Mouse (Mus musculus): Measurements from ENCODE around the gene Ntn1. TPM values are rescaled to one million over a fixed set of nuclear protein-coding genes. Genes with fewer than 3 reads are reported as not detected.
A peak's percentile ranks its signal among the peaks of the same experiment; 100 is the strongest.

The Ntn1 gene
- total RNA-seq (2021) = 1 to 10 TPM; 7.1 to 7.4 TPM
- long read RNA-seq, experiment 1, full-length matches to known transcripts = 1 of 4 reads
- long read RNA-seq, experiment 1, partial matches to known transcripts = 1 of 4 reads
- long read RNA-seq, experiment 1, other reads (novel, unspliced or antisense) = 2 of 4 reads
- long read RNA-seq, experiment 2, partial matches to known transcripts = 0 of 4 reads
- long read RNA-seq, experiment 2, other reads (novel, unspliced or antisense) = 4 of 4 reads

DNA sequence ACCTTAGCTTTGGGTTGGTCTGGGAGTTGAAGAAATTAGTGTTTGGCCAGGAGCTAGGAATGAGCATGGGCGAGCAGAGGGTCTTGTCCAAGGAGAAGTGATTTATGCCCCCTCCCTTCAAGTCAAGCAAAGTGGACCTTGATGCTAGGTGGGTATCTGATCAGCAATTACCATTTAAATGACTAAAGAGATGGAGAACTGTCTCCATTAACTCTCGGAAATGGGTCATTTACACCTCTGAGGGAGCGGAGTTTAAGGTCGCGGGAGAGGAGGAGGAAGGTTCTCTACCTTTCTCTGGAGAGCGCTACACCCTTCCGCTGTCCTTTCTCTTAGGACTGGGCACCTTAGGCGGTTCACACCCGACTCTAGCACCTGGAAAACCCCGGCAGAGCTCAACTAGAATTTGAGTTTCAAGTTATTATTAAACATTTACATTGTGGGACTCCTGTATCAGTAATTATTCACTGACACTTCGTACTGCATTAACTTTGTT is at the start of gene Ntn1:
Ntn1 (minus strand) TSS at position 97 of the 493 bp plus-strand sequence.
- no peak for DNase-seq (ENCODE audit: low spot score in 2 of 2)

DNA sequence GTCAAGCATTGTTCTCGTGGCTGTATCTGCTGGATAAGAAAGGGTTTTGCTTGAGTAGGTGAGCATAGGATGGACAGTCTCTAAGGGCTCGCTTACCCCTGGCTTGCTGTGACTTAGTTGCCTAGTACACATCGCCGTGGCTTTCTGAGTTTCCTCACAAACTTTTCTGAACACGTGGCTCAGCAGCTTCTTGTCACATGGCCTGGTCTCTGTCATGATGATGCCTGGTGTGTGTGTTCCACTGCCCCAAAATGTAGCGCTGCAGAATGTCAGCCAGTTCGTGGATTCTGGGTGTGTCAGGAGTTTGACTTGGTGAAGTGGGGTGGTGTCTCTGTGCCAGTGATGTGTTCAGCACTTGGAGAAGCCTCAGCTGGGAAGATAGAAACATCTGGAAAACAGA is 47.7 kb upstream of the Ntn1 start:
- no peak for DNase-seq (ENCODE audit: low spot score in 2 of 2)

DNA sequence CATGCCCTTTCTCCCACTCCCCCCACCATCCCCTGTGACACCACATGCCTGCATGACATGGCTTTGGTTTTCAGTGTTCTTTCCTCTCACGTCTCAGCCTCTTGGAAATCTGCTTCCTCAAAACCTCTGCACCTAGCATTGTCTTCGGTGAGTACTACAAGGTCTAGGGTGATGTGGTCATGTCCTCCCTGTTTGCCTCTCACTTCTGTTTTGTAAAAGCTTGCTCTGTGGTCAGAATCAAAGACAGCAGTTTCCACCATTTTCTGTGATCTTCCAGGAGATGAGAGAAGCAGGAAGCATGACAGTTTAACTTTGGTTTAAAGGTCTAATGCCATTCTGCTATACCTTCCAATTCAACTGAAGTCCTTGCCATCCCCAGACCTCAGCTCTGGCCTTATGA is 46.6 kb upstream of the Ntn1 start:
- DNase-seq (ENCODE audit: low spot score in 2 of 2) = no peak

DNA sequence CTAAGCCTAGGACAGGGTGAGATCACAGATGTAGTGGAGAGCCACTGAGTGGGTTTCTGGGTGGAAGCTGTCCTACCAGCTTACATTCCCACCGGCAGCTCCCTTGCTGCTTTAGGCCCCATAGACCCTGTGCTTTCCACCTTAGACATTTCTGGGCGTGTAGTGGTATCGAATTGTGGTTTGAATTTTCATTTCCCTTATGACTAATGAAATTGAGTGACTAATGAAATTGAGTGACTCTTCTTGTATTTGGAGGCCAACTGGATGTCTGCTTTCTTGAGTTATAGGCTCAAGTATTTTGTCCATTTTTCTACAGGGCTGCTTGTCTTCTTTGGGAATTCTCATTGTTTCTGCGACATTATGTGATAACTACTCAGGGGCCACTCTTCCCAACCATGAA is 45.9 kb upstream of the Ntn1 start:
- no peak for DNase-seq (ENCODE audit: low spot score in 2 of 2)

DNA sequence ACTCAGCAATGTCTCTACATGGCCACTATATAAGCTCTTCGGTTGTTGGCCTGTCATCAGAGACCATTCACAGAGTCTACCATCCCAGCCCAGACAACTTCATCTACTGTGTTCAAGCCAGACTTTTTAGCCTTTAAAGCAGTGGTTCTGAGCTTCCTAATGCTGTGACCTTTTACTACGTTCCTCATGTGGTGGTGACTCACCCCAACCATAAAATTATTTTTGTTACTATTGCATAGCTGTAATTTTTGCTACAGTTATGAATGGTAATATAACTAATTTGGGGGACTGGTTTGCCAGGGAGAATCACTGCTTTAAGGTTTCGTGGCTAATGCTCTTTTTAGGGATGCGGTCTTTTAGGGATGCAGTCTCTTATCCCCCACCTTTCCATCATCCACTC is 45.3 kb upstream of the Ntn1 start:
- no peak for DNase-seq (ENCODE audit: low spot score in 2 of 2)

DNA sequence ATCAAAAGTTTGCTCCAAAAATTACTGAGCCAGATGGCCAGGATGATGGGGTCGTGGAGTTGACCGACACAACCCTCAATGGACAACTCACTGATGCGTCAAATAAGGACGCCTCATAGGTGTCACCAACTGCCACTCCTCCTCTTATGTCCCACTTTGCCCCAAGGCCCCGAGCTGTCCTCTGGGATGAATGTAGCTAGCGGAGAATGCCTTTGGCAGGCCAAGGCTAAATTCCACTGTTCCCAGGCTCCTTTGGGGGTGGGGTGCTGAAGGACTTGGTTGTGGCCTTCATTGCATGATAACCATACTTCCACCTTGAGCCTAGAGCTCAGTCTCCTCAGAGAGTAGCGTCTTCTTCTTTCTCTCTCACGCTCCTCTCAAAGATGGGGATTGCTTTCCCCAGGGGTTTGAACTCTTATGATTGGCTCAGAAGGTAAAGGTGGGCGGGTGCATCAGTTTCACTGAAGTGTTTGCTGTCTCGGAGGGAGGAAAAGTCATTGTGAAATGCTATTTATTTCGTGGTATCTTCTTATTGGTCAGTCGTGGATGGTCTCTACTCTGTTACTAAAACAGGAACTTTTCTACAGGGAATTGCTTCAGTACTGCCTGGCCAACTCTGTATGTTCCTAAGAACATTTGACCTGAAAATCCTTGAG is 42.5 kb upstream of the Ntn1 start:
- no peak for DNase-seq (ENCODE audit: low spot score in 2 of 2)

DNA sequence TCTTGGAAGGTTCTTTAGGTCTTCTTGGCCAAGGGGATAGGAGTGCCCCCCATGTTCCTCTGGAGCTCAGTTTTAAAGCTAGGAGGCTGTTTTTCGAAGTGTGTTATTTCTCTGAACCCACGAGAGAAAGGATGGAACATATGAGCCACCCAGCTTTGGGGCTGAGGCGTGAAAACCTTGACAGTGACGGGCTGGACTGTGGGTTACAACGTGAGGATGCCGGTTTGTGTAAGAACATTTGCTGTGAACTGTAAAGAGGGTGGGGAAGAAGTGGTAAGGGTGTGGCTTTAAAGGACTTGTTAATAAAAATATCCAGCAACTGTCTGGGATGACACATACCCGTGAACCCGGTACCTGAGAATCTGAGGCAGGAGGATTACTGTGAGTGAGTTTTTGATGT is 41.7 kb upstream of the Ntn1 start:
- no peak for DNase-seq (ENCODE audit: low spot score in 2 of 2)

DNA sequence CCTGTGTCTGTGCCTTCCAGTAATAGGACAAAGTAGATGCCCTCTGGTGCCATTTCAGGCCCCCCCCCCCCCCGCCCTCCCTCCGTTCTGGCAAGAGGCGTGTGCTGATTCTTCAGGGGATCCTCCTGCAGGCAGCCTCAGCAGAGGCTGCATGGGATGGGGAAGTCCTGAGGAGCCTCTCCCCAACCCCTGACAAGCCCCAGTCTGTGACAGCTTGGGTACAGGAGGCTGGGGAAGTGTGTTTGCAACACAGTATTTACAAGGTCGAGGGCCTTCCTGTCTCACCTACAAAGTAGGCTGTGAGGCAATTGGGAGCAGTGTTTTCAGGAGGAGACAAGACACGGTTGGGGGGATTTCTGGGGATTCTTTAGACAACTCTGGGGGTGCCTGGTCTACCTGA is 40.3 kb upstream of the Ntn1 start:
- no peak for DNase-seq (ENCODE audit: low spot score in 2 of 2)

DNA sequence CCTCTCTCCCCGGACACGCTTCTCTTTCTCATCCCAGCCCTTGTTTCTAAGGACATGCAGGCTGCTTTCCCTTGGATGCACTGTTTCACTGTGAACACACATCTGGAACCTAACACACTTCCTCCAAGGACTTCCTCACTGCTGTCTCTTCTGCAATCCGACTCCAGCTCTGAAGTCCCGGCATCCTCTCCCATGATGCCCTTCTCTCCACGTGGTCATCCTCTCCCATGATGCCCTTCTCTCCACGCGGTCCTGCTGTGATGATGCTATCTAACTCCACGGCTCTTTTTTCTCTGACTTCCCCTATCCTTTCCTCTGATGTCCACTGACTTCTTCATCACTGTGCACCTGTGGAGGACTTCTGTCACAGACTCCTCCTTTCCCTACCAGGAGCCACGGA is 39.5 kb upstream of the Ntn1 start:
- no peak for DNase-seq (ENCODE audit: low spot score in 2 of 2)

DNA sequence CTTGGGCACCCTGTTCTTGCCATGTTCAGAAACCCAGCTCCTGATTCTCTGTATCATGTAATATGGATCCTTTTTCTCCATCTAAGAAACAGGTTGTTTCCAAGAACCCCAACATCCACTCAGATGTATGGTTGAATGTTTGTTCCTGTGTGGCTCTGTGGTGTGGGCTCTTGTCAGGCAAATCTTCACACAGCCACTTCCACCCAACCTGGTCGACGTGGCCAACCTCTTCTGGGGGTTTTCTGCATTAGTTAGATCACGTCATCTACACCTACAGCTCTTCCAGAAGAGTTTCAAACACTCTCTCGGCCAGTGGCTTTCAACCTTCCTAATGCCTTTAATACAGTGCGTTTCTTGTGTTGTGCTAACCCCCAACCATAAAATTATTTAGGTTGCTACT is 35.8 kb upstream of the Ntn1 start:
- DNase-seq (ENCODE audit: low spot score in 2 of 2) = no peak

DNA sequence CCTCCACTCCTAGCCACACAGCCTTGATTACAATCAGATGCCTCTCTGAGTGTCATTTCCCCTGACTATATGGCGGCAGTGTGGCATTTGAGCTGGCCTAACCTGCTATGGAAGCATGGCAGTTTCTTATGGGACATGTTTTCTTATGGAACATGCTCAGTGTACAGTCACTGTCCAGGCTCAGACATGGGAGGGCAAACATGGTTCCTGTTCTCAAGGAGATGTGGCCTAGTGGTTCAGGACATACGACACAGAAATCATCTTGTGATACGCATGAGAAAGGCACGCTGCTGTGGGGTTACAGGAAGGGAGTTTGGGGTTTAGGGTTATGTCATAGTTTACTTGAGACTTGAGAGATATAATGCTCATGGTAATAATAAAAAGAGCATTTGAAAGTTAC is 35.0 kb upstream of the Ntn1 start:
- DNase-seq (ENCODE audit: low spot score in 2 of 2) = no peak

DNA sequence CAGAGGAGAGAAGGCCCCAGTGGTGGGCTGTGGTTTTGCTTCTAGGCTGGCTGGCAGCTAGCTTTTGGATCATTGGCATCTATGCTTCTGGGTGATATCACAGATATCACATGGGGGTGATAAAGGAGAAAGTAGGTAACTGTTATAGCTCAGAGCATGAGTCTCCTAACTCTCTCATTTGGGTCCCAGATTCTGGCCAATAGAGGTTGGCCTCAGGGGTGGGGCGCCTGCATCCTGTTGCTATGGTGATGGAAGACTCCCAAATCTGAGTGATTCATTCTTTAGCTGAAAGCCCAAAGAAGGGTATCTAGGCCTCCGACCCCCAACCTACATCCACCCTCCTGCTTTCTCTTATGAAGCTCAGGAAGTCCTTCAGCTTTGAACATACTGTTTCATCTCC is 34.1 kb upstream of the Ntn1 start:
- DNase-seq (ENCODE audit: low spot score in 2 of 2) = no peak

DNA sequence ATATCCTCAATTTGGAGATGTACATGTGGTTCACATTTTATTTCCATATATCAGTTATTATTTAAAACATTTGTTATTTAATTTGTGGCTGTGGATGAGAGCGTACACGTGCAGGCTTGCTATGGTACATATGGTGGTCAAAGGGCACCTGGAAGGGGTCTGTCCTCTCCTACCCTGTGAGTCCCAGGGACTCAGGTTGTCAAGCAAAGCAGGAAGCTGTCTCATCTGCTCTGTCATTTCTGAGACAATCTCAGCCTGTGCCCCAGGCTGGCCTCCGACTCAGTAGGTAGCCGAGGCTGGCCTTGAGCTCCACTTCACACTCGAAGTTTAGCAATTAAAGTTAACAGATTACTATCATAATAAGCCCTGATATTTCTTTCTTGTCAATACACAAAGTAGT is 32.9 kb upstream of the Ntn1 start:
- DNase-seq (ENCODE audit: low spot score in 2 of 2) = no peak

DNA sequence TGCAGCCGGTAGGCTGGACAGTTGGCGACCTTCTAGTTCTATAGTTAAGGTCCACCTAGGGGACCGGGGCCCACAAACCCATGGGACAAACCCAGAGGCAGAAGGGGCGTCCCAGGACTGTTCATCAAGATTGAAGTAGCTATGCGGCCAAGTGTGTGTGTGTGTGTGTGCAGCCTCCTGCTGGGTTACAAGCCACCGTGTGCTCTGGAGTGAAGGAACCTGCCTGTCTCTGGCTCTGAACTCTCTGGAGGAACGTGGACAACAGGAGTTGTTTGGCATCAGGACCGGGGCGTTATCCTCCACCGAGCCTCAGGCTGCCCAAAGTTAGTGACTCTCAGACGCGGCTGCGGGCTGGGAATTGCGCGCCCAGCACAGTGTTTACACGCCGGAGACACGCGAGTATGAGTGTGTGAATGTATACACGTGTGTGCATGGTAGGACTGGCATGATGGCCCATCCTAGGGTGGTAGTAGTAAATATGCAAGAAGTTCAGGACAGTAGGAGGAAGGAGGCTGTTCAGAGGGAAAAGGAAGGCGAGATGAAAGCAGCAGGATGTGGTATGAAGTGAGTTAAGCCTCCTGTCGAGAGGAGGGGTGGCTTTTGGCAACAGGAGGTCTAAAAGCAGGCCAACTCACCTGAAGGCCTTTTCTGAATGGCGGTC is 31.9 kb upstream of the Ntn1 start:
- DNase-seq (ENCODE audit: low spot score in 2 of 2) = no peak

DNA sequence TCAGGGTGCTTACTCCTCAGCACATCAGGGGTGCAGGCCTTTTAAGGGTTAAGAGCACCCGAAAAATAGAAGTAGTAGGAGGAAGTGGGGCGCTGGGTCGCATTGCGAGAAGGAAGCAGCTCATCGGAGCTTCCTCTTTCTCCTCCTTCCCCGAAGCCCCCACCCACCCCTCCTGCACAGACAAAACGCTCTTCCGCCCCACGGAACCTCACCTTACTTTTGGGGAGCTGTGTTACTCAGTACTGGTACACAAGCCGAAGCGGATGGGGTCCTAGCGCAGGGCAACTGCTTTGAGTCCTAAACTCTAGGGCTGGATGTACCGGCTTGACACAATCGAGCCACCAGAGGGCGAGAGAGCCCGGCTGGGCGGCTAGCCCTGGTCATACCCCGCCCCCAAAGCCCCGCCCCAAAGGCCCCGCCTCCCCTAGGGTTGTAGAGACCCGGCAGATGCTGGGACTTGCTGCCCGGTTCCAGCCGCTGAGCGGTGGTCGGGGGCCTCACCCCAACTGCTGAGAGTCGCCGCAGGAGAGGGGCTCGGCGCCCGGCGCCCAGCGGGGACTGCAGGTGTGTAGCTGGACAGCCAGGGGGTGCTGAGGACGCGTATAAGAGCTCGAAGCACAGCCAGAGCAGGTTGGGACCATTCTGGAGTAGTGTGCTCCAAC is 31.2 kb upstream of the Ntn1 start, which contains the start of gene Pik3r5:
Pik3r5 (plus strand) TSS at position 423 of the 662 bp plus-strand sequence.
- peak; percentile 55 to 59 for DNase-seq (ENCODE audit: low spot score in 2 of 2)

DNA sequence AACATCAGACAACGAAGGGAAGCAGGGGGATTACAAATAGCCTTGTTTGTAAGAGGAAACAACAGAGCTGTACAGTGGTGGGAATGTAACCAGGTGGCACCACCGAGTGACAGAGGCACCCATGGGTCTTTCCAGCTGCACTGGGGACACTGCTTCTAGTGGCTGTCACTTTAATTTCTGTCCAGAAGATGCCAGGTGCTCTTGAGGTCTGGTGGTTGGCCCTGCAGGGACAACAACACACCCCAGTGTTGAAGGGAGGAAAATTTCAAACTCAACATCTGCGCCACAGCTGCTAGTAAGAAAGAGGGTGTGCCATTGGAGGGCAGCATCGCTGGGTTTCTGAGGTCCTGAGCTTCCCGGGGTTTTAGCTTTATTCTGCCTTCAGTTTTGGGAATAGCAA is 30.0 kb upstream of the Ntn1 start:
- no peak for DNase-seq (ENCODE audit: low spot score in 2 of 2)

DNA sequence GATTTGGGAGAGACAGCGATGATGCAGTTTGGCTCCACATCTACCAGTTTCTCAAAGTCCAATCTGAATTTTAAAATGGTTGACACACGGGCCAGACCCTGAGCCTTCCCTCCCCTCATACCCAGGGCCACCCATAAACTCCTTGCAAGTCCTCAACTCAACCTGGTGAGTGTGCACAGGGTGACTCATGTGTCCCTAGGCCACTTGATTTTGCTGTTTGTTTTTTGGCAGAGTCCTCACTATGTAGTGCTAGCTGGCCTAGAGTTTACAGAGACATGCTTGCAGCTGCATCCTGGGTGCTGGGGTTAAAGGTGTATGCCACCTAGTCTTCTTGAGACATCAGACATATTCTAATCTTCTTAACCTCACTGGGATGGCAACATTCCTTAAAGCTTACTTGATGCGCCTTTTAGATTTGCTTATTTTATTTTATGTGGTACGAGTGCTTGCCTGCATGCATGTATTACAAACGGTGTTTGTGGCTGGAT is 26.5 kb upstream of the Ntn1 start:
- no peak for DNase-seq (ENCODE audit: low spot score in 2 of 2)

DNA sequence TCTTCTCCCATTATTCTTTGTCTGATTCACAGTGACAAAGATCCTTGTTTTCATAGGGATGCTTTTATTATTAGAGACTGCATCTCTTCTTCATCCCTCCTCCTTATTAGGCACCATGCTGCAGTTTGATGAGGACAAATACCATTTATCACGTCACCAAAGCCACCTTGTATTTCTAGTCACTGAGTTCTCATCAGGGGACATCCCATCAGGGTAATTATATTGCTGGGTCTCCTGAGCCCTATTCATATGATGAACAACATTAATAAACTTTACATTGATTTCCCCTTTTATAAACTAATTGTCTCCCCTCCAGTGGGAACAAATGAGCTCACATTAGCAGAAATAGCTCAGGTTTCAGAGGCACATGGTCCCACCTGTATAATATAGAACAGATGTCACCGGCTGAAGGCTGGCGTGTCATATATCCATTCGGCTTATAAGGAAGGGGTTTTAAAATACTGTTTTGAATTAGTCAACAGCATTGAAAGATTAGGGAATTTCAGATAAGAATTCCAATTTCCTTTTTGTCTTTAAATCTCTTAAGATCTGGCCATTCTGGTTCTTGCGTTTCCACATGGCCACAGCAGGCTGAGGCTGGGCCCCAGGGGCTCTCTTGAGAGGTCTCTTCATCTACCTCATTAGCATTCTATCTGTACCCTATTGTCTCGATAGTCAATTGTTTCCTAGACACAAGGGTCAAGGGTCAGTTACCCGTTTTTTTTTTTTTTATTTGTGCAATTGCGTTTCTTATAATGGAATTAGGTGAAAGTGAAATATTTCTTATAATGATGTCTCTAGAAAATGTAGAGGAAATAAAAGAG is 25.1 kb upstream of the Ntn1 start:
- no peak for DNase-seq (ENCODE audit: low spot score in 2 of 2)

DNA sequence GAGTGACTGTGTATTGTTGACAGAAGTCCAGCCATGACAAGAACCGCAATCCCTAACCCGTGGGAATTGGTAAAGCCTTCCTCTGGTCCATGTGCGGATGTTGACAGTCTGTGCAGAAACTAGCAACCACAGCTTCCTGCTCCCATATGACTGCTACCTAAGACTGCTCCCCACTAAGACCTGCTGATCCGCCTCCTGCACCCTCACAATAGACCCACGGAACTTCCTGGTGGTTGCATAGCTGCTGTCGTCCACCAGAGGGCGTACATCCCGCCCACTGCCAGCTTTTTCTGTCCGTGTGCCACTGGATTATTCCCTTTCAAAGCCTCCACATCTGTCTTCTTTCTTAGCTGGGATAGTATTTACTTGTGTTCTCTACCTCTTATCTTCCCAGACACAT is 17.2 kb upstream of the Ntn1 start:
- peak in 1 of 2 experiments; percentile 13 for DNase-seq (ENCODE audit: low spot score in 2 of 2)

DNA sequence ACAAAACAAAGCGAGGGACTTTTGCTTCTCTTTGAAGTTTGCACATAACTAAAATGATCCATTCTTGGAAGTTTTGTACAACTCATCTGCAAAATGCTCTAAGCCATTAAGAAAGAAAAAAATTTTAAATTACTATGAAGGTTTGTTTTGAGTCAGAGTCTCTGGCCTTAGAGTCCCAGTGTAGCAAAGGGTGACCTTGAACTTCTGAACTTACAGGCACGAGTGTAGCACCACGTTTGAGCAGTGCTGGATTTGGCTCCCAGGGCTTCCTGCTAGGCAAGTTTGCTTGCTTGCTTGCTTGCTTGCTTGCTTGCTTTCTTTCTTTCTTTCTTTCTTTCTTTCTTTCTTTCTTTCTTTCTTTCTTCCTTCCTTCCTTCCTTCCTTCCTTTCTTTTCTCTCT is 16.4 kb upstream of the Ntn1 start:
- no peak for DNase-seq (ENCODE audit: low spot score in 2 of 2)

DNA sequence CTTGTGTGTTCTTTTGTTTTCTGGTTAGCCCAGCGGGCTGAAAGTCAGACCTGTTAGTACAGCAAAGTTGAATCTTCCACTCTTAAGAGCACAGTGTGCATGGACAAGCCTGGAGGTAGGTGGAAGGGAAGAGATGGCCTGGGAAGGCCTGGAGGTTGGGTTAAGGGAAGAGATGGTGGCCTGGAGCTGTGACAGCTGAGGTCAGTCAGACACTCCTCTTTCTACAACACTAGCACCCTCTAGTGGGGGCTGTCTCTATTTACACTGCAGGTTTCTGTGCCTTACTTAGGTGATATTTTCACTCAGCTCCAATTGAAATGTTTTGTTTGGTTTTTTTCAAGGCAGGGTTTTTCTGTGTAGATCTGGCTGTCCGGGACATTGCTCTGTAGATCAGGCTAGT is 7.5 kb upstream of the Ntn1 start:
- DNase-seq (ENCODE audit: low spot score in 2 of 2) = peak; percentile 64 to 81
